In the genomic region with DNA sequence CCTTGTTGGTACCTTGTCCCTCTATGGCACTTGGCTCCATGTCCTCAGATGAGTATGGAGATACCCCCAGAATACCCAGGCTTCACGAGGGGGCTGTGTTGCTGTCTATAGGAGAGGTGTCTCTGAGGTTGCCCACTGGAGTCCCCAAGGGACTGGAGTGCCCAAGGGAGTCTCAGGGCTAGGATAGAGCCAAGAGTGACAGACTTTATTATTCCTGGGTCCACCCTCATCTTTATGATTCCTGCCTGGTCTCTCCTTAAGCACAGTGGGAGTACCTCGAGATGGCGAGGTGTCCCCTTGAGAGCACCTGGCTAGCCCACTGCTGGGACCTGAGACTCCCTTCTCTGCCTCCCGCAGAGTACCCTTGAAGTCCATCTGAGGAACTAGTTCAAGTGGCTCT, we compare ENCODE assay signal across 11 mouse cellular contexts. TPM values are rescaled to one million over a fixed set of nuclear protein-coding genes. Genes with fewer than 3 reads are reported as not detected.
DNase-seq lines count a peak whose midpoint lies in the region; ATAC-seq and TF ChIP-seq lines count a peak whose summit lies in the region.
"Had no signal": no experiment of that assay in that cellular context is flagged by ENCODE, and none has a peak within 500 bp of the region (broad histone marks: within the 10 kb centered on the region; RNA-seq: fewer than 3 reads in every experiment).

No protein-coding gene starts in this region.

- H3K36me3 ChIP-seq in heart, embryonic 14.5 days (ENCODE audit: control insufficient read depth, insufficient read depth, low read length), result no peaks in the 10 kb centered on the region
- no peaks in the 10 kb centered on the region for H3K36me3 ChIP-seq in neural tube, embryonic 11.5 days (ENCODE audit: control insufficient read depth, insufficient read depth, low read length)
- no peaks in the 10 kb centered on the region for H3K36me3 ChIP-seq in limb, embryonic 14.5 days (ENCODE audit: control insufficient read depth, insufficient read depth, low read length)
- H3K36me3 ChIP-seq in stomach, postnatal 0 days (ENCODE audit: control insufficient read depth, insufficient read depth, low read length), result no peaks in the 10 kb centered on the region

- no peak for TF ChIP-seq POLR2A in limb, embryonic 14.5 days (IDR thresholded peaks at IDR 0.05; ENCODE audit: borderline replicate concordance, extremely low read depth, insufficient read depth, insufficient read length)

- 73% methylated on average over 4 of the region's 4 CpGs for WGBS in heart, embryonic 14.5 days
- 80% methylated on average over 4 of the region's 4 CpGs for WGBS in neural tube, embryonic 11.5 days
- 63% methylated on average over 4 of the region's 4 CpGs for WGBS in limb, embryonic 14.5 days
- 71% methylated on average over 4 of the region's 4 CpGs for WGBS in stomach, postnatal 0 days

- TF ChIP-seq EP300 in stomach, postnatal 0 days (optimal IDR thresholded peaks at IDR 0.05), result no peak

- ATAC-seq in heart, embryonic 14.5 days (ENCODE audit: insufficient number of reproducible peaks, insufficient read depth, low FRiP score, low read depth), result no peak
- ATAC-seq in neural tube, embryonic 11.5 days (ENCODE audit: insufficient read depth, low FRiP score, low TSS enrichment), result no peak
- no peak for ATAC-seq in limb, embryonic 14.5 days (ENCODE audit: low FRiP score, low read depth)
- ATAC-seq in stomach, postnatal 0 days (ENCODE audit: low FRiP score, low TSS enrichment), result no peak

- H3K9me3 ChIP-seq in heart, embryonic 14.5 days (ENCODE audit: control insufficient read depth, low read length), result no peaks in the 10 kb centered on the region
- no peaks in the 10 kb centered on the region for H3K9me3 ChIP-seq in neural tube, embryonic 11.5 days (ENCODE audit: control insufficient read depth, low read length)
- H3K9me3 ChIP-seq in limb, embryonic 14.5 days (ENCODE audit: control insufficient read depth, low read length), result no peaks in the 10 kb centered on the region
- no peaks in the 10 kb centered on the region for H3K9me3 ChIP-seq in stomach, postnatal 0 days (ENCODE audit: control insufficient read depth, low read length)

- no peak overlapping the region for H3K27ac ChIP-seq in heart, embryonic 14.5 days (replicated peaks in 1 of 2; ENCODE audit: control insufficient read depth in 1 of 2, insufficient read depth in 1 of 2, low read depth in 2 of 2, low read length in 2 of 2)
- no peak overlapping the region for H3K27ac ChIP-seq in neural tube, embryonic 11.5 days (ENCODE audit: low read depth, low read length)
- H3K27ac ChIP-seq in limb, embryonic 14.5 days (replicated peaks; ENCODE audit: low read depth, low read length), result 0 out of 2 replicates have a peak overlapping the region, but pooled peaks have one; percentile 70
- H3K27ac ChIP-seq in stomach, postnatal 0 days (replicated peaks), result peak overlapping the region; percentile 81

- peak overlapping the region; percentile 59 to 71 for H3K4me3 ChIP-seq in heart, embryonic 14.5 days (ENCODE audit: control insufficient read depth in 1 of 2, insufficient read depth in 1 of 2, low read depth in 1 of 2, low read length in 2 of 2)
- no peak overlapping the region for H3K4me3 ChIP-seq in neural tube, embryonic 11.5 days (ENCODE audit: low read depth, low read length)
- H3K4me3 ChIP-seq in limb, embryonic 14.5 days (replicated peaks; ENCODE audit: low read length), result peak overlapping the region; percentile 46
- H3K4me3 ChIP-seq in stomach, postnatal 0 days (ENCODE audit: low read depth, low read length), result peak overlapping the region; percentile 59
- H3K4me3 ChIP-seq: erythroblast, embryonic 14.5 days had no signal

- H3K9ac ChIP-seq in heart, embryonic 14.5 days (ENCODE audit: low read length), result peak overlapping the region; percentile 78
- H3K9ac ChIP-seq in neural tube, embryonic 11.5 days (ENCODE audit: low read length), result no peak overlapping the region
- H3K9ac ChIP-seq in limb, embryonic 14.5 days (ENCODE audit: low read depth, low read length, severe bottlenecking), result peak overlapping the region; percentile 67
- peak overlapping the region; percentile 71 for H3K9ac ChIP-seq in stomach, postnatal 0 days (ENCODE audit: low read length)

- peaks cover 6 to 9% of the 10 kb centered on the region in 2 experiments for H3K4me1 ChIP-seq in heart, embryonic 14.5 days (ENCODE audit: control insufficient read depth in 2 of 2, insufficient read depth in 2 of 2, low read length in 2 of 2)
- no peaks in the 10 kb centered on the region for H3K4me1 ChIP-seq in neural tube, embryonic 11.5 days (ENCODE audit: control insufficient read depth, insufficient read depth, low read length)
- H3K4me1 ChIP-seq in limb, embryonic 14.5 days (ENCODE audit: control insufficient read depth, insufficient read depth, low read length), result peaks cover 20% of the 10 kb centered on the region
- H3K4me1 ChIP-seq in stomach, postnatal 0 days (replicated peaks; ENCODE audit: control insufficient read depth, insufficient read depth), result peaks cover 6% of the 10 kb centered on the region

- no peak for TF ChIP-seq CTCF in stomach, postnatal 0 days (IDR thresholded peaks at IDR 0.05; ENCODE audit: low read depth)

- peak overlapping the region; percentile 76 for H3K4me2 ChIP-seq in heart, embryonic 14.5 days (ENCODE audit: low read length)
- H3K4me2 ChIP-seq in neural tube, embryonic 11.5 days (ENCODE audit: low read depth), result peak overlapping the region; percentile 57
- peak overlapping the region; percentile 67 for H3K4me2 ChIP-seq in limb, embryonic 14.5 days (replicated peaks; ENCODE audit: low read depth, low read length, severe bottlenecking)
- H3K4me2 ChIP-seq in stomach, postnatal 0 days (replicated peaks; ENCODE audit: low read depth), result peak overlapping the region; percentile 50

- no peaks in the 10 kb centered on the region for H3K27me3 ChIP-seq in heart, embryonic 14.5 days (ENCODE audit: control insufficient read depth, insufficient read depth, low read length)
- H3K27me3 ChIP-seq in neural tube, embryonic 11.5 days (ENCODE audit: control insufficient read depth, insufficient read depth, low read length), result no peaks in the 10 kb centered on the region
- H3K27me3 ChIP-seq in limb, embryonic 14.5 days (ENCODE audit: control insufficient read depth, insufficient read depth, low read length), result no peaks in the 10 kb centered on the region
- no peaks in the 10 kb centered on the region for H3K27me3 ChIP-seq in stomach, postnatal 0 days (ENCODE audit: control insufficient read depth, insufficient read depth, low read length)

- no peak for DNase-seq in heart, adult 9 months (ENCODE audit: low spot score in 2 of 2)
- DNase-seq in neural tube, embryonic 11.5 days (ENCODE audit: low spot score), result no peak
- no peak for DNase-seq in neural tube, embryonic 10.5 days (ENCODE audit: extremely low spot score, low spot score)
- DNase-seq in limb, embryonic 14.5 days (ENCODE audit: low spot score), result no peak
- DNase-seq in stomach, postnatal 0 days (ENCODE audit: low spot score), result no peak
- no peak for DNase-seq in yolk sac, embryonic 10.5 days (ENCODE audit: low spot score)
- no peak for DNase-seq in right cerebral cortex, postnatal 4 days
- DNase-seq: midbrain, embryonic 14.5 days; thymus, postnatal 14 days had no signal

RNA-seq across cellular contexts. Expression of a gene that starts 1.0 kb away (rescaled TPM):
- polyA plus RNA-seq in heart, embryonic 14.5 days (2014; fragmentation: Nextera tagmentation; extraction: Ambion mirVana), result 39.7 and 44.7 TPM in 2 replicates
- 10.3 and 11.6 TPM in 2 replicates for polyA plus RNA-seq in neural tube, embryonic 11.5 days (2014; fragmentation: Nextera tagmentation; extraction: Ambion mirVana)
- 365 and 415 TPM in 2 replicates for polyA plus RNA-seq in limb, embryonic 14.5 days (2012; rRNA removed)
- 178 and 197 TPM in 2 replicates for polyA plus RNA-seq in limb, embryonic 14.5 days (2014; fragmentation: Nextera tagmentation; extraction: Ambion mirVana)
- polyA plus RNA-seq in stomach, postnatal 0 days (2015; fragmentation: Nextera tagmentation; extraction: Ambion mirVana), result 145 TPM in 2 replicates
- polyA plus RNA-seq: erythroblast, embryonic 14.5 days had no signal

RNA-seq across cellular contexts. Expression of a gene that starts 47.0 kb away (rescaled TPM):
- 2.4 and 3.1 TPM in 2 replicates for polyA plus RNA-seq in heart, embryonic 14.5 days (2014; fragmentation: Nextera tagmentation; extraction: Ambion mirVana)
- polyA plus RNA-seq in neural tube, embryonic 11.5 days (2014; fragmentation: Nextera tagmentation; extraction: Ambion mirVana), result not detected in 2 replicates
- polyA plus RNA-seq in limb, embryonic 14.5 days (2012; rRNA removed), result 0.08 TPM in 2 replicates
- 0.06 and 0.50 TPM in 2 replicates for polyA plus RNA-seq in limb, embryonic 14.5 days (2014; fragmentation: Nextera tagmentation; extraction: Ambion mirVana)
- 0.22 and 0.42 TPM in 2 replicates for polyA plus RNA-seq in stomach, postnatal 0 days (2015; fragmentation: Nextera tagmentation; extraction: Ambion mirVana)
- polyA plus RNA-seq: erythroblast, embryonic 14.5 days; midbrain, embryonic 14.5 days had no signal

Comparison
In these comparisons a context has a peak if more than half of its experiments do, and no peak if none do; other contexts are left out.
1. H3K27ac ChIP-seq: peak in limb, embryonic 14.5 days (single experiment) and stomach, postnatal 0 days (single experiment); none in heart, embryonic 14.5 days (0 of 2) and neural tube, embryonic 11.5 days (single experiment).
2. Peak in every context shown above with its lines, with median percentiles within 50 percentile points of each other: H3K4me2 ChIP-seq.